Mouse (Mus musculus) adrenal gland, postnatal 14 days (tissue): ENCODE results near the gene Psma5. TPM values are rescaled to one million over a fixed set of nuclear protein-coding genes. Genes with fewer than 3 reads are reported as not detected.
A peak's percentile ranks its signal among the peaks of the same experiment; 100 is the strongest.

Experiments
- DNase-seq: peaks from one replicate; pipeline ENCODE4 v3.0.0; 2021; ENCODE audit warnings: mixed read lengths
- total RNA-seq: library from RNA; stranded (reverse); gene quantifications from 2 replicates; pipeline ENCODE4 v1.2.3, GENCODE M21; 2021

Gene Psma5
- total RNA-seq, 1 experiment from 2014 or later, result 83.9 TPM

DNA sequence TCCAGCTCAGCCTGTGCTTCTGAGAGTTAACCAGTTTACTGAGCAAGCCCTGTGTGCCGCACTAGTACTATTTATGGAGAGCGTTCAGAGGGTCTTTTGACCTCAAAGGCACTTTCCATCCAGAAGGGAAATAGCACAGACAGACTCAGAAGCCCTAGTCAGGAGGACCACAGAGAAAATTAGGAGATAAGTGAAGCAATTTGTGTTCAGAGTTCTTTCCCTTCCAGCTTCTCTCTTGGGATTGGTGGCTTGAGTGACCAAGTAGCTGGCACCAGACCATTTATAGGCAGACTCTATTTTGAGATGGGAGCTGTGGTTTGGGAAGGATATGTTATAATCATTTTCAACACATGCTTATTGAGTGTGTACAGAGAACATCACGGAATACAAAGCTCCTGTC lies 49.7 kb downstream of the Psma5 start:
- peak; percentile 24 for DNase-seq

DNA sequence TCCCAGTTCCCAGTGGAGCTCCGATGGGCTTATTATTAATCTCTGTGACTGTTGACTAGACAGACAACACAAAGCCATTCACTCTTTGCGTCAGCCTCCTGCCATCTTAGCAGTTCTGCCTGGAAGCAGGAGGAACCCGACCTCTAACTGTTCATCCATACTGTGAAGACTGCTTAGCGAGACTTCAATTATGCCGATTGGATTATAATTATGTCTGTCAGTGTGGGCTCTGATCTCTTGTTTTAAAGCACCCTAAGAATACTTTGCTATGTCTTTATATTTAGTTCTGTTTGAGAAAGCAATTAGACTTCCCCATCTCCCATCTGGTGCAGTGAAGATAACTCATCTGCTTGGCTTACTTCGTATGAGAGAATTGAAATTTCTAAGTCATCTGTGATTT lies 50.8 kb downstream of the Psma5 start:
- DNase-seq, result no peak

DNA sequence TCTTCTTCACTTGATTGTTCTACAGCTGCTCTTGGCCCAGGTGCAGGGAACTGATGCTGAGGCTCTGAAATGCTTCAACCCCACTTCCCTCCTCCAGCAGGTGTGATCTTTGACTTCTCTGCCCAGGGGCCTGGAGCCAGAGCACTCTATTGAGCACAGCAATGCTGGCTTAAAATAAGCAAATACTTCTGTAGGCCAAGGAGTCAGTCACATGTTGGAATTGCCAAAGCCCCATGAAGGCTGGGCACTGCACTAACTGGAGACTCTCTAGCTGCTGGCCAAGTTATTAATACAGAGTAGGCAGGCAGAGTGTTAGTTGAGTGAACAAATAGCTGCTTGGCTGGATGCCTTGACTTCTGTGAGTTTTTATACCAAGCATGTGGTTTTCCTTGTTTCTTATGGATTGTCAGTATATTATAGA lies 54.2 kb downstream of the Psma5 start:
- DNase-seq, result peak; percentile 26

DNA sequence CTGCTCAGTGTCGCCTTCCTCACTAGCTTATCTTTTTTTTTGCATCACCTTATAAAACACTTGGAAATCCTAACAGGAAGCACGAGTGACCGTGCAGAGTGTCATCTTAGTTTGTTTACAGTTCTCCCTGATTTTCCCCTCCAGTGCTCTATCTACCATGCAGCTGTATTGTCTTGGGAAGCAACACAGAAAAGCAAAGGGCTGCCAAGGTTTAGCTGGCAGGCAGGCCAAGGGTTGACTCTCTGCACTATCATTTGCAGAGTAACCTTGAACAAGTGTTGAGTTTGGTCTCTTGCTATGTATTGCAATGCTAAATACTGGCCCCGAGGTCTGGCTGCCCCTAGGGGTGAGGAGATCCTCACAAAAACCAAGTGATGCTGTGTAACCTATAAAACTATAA lies 55.0 kb downstream of the Psma5 start:
- DNase-seq, result peak; percentile 42

DNA sequence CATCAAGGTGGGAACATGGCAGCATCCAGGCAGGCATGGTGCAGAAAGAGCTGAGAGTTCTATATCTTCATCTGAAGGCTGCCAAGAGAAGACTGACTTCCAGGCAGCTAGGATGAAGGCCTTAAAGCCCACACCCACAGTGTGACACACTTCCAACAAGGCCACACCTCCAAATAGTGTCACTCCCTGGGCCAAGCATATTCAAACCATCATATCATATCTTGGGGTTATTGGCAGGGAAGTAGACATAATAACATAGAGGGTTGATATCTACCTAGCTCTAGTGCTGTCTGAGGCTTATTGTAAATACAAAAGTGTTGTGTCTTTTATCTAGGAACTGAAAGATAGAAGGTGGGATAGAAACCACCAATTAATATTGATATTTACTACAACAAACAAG lies 55.7 kb downstream of the Psma5 start:
- DNase-seq, result no peak

DNA sequence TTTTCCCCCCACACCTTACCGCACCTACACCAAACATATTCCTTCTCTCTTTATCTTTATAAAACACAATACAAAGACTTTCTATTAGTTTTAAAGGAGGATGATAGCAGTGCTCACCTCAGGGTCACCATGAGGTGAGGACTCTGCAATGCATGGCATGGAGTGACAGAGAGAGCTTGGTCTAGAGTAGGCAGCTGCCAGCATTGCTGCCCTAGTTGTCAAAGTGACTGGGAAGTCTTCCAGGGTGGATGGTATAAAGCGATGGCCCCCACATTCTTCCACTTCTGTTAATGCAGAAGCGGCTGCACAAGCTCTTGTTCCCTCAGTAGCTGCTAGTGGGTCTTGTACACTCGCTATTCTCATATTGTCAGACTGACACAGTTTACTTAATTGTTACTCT lies 56.4 kb downstream of the Psma5 start:
- no peak for DNase-seq

DNA sequence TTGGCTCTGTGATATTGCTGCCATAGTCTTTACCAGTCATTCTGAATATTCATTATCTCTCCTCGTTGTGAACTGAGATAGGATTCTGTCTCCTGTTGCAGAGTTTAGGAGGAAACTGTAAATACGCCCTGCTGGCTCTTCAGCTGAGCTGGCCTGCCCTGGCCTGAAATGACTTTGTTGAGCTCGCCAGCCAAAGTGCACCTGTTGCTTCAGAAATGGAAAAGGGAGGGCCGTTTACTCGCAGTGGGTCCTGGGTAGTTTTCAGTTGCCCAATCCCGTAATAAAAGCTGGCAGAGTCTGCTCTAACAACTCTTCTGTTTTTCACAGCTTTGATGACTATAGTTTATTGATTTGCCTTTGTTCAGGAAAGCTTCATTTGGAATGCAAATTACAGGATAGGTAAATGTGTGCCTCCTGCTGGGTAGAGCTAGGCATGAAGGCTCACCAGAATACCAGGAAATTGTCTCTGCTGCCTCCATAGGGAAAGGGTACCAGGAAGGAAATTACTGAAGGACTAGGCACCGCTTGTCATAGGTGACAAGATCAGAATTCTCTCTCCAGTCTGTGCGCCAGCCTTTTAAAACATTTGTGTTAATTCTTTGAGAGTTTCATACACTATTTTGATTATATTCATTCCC lies 57.4 kb downstream of the Psma5 start:
- DNase-seq, result peak; percentile 60

DNA sequence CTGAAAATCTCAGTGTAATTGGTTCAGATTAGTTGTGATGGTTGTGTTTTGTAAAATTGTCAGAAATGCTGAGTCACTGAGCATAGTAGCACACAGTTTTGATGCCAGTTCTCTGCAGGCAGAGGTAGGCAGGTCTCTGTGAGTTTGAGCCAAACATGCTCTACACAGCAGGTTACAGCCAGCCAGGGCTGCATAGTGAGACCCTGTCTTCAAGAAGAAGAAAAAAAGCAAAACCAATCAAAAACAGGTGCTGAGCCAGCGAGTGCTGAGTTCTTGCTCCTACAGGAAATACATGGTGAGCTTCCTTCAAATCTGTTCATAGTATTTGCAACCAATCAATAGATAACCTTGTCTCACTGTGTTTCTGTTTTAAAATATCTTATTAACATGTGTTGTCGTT lies 61.8 kb downstream of the Psma5 start:
- no peak for DNase-seq

DNA sequence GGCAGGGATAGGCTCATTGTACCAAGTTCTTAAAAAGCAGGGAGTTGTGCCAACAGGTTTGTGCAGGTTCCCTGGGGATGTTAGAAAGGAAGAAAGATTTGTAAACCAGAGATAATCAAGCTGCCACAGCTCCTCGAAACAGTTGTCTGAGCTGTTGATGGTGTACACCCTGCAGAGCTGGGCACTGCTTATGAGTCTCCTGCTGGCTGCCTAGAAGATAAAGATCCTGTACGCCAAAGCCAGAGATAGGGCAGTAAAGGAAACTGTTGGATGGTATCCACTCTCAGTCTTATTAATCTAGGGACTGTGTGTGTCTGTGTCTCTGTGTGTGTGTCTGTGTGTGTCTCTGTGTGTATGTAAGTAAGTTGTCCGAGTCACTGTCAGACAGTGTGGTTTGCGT lies 64.9 kb downstream of the Psma5 start:
- no peak for DNase-seq

DNA sequence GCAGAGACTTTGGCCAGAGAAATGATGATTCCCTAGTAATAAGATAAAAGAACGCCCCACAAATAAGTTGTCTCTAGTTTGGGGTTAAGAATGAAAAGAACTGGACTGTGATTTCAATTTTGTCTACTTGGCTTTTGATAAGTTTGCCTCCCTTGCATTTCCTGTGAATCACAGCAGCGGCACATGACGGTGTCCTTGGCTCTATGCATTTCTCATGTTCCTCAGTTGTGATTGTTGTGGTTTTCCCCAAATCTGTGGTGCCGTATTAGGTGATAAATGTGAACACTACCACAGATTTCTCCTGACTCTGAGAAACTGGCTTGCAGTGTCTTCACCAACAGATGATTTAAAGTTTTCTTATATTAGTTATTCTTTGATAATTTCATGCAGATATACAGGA lies 65.4 kb downstream of the Psma5 start:
- DNase-seq, result peak; percentile 17

DNA sequence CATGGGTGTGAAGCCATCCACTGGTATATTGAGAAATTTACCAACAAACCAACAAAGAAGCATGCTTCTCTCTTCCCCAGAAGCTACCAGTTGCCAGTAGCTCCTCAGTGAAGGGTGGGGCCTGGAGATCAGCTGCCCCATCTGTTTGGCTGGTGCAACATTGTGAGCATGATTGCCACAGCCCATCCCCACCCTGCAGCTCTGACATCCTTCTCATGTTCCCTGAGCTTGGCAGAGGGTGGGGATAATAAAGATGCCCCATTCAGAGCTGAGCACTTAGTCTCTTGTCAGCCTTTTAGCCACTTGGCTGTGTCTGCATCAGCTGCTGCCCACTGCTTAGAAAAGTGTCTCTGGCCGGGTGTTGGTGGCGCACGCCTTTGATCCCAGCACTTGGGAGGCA lies 66.2 kb downstream of the Psma5 start:
- DNase-seq, result no peak

DNA sequence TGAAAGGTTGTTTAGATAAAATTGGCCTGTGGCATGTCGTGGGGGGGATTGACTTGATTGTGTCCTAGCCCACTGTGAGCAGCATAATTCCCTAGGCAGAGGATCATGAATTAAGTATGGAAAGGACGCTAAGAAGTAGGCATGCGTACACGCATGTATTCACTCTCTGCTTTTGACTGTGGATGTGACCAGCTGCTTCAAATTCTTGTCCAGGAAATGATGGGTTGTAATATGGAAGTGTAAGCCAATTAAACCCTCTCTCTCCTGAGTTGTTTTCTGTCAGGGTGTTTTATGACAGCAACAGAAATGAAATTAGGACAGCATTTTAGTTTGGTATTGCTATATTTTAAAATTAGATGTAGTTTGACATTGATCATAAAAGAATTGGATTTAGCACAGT lies 68.1 kb downstream of the Psma5 start:
- DNase-seq, result no peak

DNA sequence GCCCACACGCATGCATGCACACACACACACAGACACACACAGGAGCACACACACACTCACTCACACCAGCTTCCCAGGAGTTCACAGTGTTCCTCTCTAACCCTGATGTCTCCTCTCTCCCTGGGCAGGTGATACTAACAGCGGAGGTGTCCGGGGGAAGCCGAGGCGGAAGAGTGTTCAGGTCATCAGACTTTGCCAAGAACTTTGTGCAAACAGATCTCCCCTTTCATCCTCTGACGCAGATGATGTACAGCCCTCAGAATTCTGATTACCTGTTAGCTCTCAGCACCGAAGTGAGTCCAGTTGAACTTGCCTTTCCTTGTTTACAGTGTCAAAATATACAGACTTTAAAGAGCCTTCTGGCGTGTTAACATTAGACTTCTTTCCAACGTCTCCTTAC lies 68.8 kb downstream of the Psma5 start:
- no peak for DNase-seq

DNA sequence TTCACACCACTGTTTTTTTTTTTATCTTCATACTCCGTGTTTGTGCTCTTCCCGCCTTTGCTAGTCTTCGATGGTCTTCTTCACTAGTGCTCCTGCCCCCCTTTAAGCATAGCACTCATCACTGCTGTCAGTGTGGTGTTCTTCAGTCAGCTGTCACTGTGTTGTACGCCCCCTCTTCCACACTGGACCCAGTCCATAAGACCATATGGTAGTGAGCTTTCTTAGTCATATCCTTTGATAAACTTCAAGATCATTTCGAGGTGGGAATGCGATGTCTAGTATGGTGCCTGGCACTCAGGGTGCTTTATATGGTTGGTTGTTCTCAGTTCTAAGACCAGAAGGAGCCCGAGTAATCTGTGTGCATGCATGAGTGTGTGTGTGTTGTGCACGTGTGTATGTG lies 70.5 kb downstream of the Psma5 start:
- DNase-seq, result no peak

DNA sequence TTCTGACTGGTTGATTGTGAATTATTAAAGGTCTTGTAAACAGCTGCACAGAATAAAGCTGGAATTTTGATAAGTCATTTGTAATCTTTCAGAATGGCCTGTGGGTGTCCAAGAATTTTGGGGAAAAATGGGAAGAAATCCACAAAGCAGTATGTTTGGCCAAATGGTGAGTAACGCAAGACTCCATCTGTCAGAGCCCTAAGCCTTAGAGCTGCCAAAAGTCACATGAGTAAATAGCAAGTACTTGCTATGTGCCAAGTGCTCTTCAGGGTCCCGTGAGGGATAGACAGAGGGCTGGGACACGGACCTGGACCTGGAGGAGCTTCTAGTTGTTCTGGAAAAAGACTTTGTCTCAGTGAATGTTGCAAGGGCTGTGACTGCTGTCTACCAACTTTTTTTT lies 71.2 kb downstream of the Psma5 start:
- DNase-seq, result peak; percentile 20

DNA sequence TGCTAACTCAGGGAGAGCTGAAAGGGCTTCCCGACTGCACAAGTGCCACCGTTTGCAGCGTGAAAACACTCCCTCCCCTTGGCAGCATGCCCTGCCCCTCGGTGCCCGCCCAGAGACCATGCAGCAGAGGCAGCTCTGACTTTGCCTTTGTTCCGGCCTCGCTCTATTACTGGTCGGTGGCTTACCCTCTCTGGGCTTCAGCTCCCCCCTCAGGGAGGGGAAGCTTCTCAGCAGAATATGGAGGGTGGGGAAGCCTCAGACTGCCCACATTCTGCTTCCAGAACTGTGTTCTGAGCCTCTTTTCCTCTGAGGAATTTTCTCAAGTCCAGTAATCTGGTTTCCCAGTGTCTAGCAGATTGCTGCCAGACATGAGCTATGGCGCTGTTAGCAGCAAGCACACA lies 71.7 kb downstream of the Psma5 start:
- DNase-seq, result peak; percentile 89

Other genes starting within 250 kb of the Psma5 start
- gene Gstm1, start 239.0 kb upstream of the Psma5 start, total RNA-seq, result 145 and 158 TPM in 2 replicates
- 11.2 and 12.3 TPM in 2 replicates for gene Gstm4, start 212.0 kb upstream of the Psma5 start, total RNA-seq
- 117 and 124 TPM in 2 replicates for gene Ampd2, start 170.3 kb upstream of the Psma5 start, total RNA-seq
- 9.8 and 12.6 TPM in 2 replicates for gene Gnat2, start 164.1 kb upstream of the Psma5 start, total RNA-seq
- gene Gnai3, start 110.8 kb upstream of the Psma5 start, total RNA-seq, result 134 and 140 TPM in 2 replicates
- 0.23 TPM in 1 of 2 replicates, not detected in the other for gene Gpr61, start 102.0 kb upstream of the Psma5 start, total RNA-seq
- gene Amigo1, start 70.6 kb upstream of the Psma5 start, total RNA-seq, result 19.3 and 19.5 TPM in 2 replicates
- 5.7 and 9.6 TPM in 2 replicates for gene Cyb561d1, start 55.7 kb upstream of the Psma5 start, total RNA-seq
- 8.1 and 10.2 TPM in 2 replicates for gene Atxn7l2, start 46.0 kb upstream of the Psma5 start, total RNA-seq
- gene Sypl2, start 30.3 kb upstream of the Psma5 start, total RNA-seq, result 0.15 and 0.22 TPM in 2 replicates
- 42.0 and 45.7 TPM in 2 replicates for gene Sort1, start 27.2 kb downstream of the Psma5 start, total RNA-seq
- not detected in 2 replicates for gene Mybphl, start 108.0 kb downstream of the Psma5 start, total RNA-seq
- 4.1 and 5.3 TPM in 2 replicates for gene Psrc1, start 126.9 kb downstream of the Psma5 start, total RNA-seq
- 8.7 and 11.0 TPM in 2 replicates for gene Celsr2, start 158.6 kb downstream of the Psma5 start, total RNA-seq
- 144 and 167 TPM in 2 replicates for gene Sars, start 188.3 kb downstream of the Psma5 start, total RNA-seq